Mouse (Mus musculus): ENCODE measurements at regions not wholly inside any gene's neighbourhood (a gene's known extent, or its start where the extent isn't known, plus 50 kb on each side); places are given as distances from the start of the nearest gene placed in this dataset.

DNA sequence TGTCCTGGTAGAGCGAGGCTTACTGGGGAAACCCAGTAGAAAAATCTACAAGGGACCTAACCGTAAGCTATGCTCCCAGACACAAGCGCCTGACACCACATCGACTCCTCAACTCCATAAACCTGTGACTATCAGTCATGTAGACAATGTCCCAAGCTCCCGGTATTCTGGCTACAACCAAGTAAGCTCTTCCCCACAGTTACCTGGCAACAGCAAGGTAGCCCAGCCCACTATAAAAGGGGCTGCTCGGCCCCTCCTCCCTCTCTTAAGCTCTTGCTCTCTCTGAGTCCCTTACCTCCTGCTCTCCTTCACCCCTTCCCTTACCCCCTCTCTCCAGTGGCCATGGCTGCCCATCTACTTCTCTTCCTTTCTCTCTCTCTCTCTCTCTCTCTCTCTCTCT lies 178.4 kb upstream of the Ercc4 start:
- TF ChIP-seq CTCF (IDR thresholded peaks at IDR 0.05; ENCODE audit: control insufficient read depth, insufficient read depth, low read length) (no peak), POLR2A (IDR thresholded peaks at IDR 0.05; ENCODE audit: borderline replicate concordance, control insufficient read depth, low read depth, low read length) (no peak)

All from bone marrow, adult 2 months (tissue).